ENCODE assay signal across 8 mouse cellular contexts in genomic region chr4:101648745-101649144, GRCm38 (mm10). TPM values are rescaled to one million over a fixed set of nuclear protein-coding genes. Genes with fewer than 3 reads are reported as not detected.
DNase-seq lines count a peak whose midpoint lies in the region; ATAC-seq and TF ChIP-seq lines count a peak whose summit lies in the region.

No protein-coding gene starts in this region.

- H3K4me2 ChIP-seq in kidney, embryonic 16.5 days (replicated peaks; ENCODE audit: low read depth, low read length): peak overlapping the region; percentile 74
- H3K4me2 ChIP-seq in intestine, postnatal 0 days (replicated peaks; ENCODE audit: low read depth): peak overlapping the region; percentile 57
- peak overlapping the region; percentile 70 for H3K4me2 ChIP-seq in myocyte (ENCODE audit: low read depth)

- peaks cover 23% of the 10 kb centered on the region for H3K4me1 ChIP-seq in kidney, embryonic 16.5 days (ENCODE audit: insufficient read depth, low read length)
- no peaks in the 10 kb centered on the region for H3K4me1 ChIP-seq in intestine, postnatal 0 days (replicated peaks; ENCODE audit: control insufficient read depth, insufficient read depth, low read length)
- no peaks in the 10 kb centered on the region for H3K4me1 ChIP-seq in cerebellum, adult 2 months (ENCODE audit: control insufficient read depth, insufficient read depth, low read length)

- peak overlapping the region; percentile 41 for H3ac ChIP-seq in myocyte (ENCODE audit: control insufficient read depth, insufficient read length)

- no peaks in the 10 kb centered on the region for H3K9me3 ChIP-seq in kidney, embryonic 16.5 days (ENCODE audit: low read length)
- no peaks in the 10 kb centered on the region for H3K9me3 ChIP-seq in intestine, postnatal 0 days (ENCODE audit: control insufficient read depth)

- no peaks in the 10 kb centered on the region for H3K27me3 ChIP-seq in kidney, embryonic 16.5 days (ENCODE audit: insufficient read depth, low read length)
- H3K27me3 ChIP-seq in intestine, postnatal 0 days (replicated peaks; ENCODE audit: control insufficient read depth, insufficient read depth, low read length): no peaks in the 10 kb centered on the region
- no peaks in the 10 kb centered on the region for H3K27me3 ChIP-seq in myocyte (ENCODE audit: control insufficient read depth, insufficient read depth, insufficient read length)
- H3K27me3 ChIP-seq in cerebellum, adult 2 months (ENCODE audit: control insufficient read depth, insufficient read depth, low read length): no peaks in the 10 kb centered on the region

- 46% methylated on average over 1 of the region's 1 CpGs for WGBS in kidney, embryonic 16.5 days
- 28% methylated on average over 1 of the region's 1 CpGs for WGBS in intestine, postnatal 0 days
- 88% methylated on average over 1 of the region's 1 CpGs for WGBS in cerebellum, adult 2 months

- peaks cover 26% of the 10 kb centered on the region for H3K79me2 ChIP-seq in myocyte (ENCODE audit: control insufficient read depth, insufficient read depth)

- no peak for ATAC-seq in kidney, embryonic 16.5 days (ENCODE audit: low FRiP score, low TSS enrichment)
- ATAC-seq in intestine, postnatal 0 days: peak; percentile 39

- peak overlapping the region; percentile 96 for H3K9ac ChIP-seq in kidney, embryonic 16.5 days (replicated peaks; ENCODE audit: low read length)
- no peak overlapping the region for H3K9ac ChIP-seq in intestine, postnatal 0 days (ENCODE audit: low read depth, low read length)

- TF ChIP-seq CTCF in intestine, postnatal 0 days (IDR thresholded peaks at IDR 0.05; ENCODE audit: low read depth): no peak
- TF ChIP-seq CTCF in cerebellum, adult 2 months (IDR thresholded peaks at IDR 0.05; ENCODE audit: borderline replicate concordance, insufficient read depth, low read depth, low read length): no peak

- no peaks in the 10 kb centered on the region for H3K36me3 ChIP-seq in kidney, embryonic 16.5 days (ENCODE audit: insufficient read depth, low read length)
- no peaks in the 10 kb centered on the region; the same call in 1 of the 2 replicates for H3K36me3 ChIP-seq in intestine, postnatal 0 days (ENCODE audit: control insufficient read depth, insufficient read depth)
- no peaks in the 10 kb centered on the region for H3K36me3 ChIP-seq in myocyte (ENCODE audit: control insufficient read depth, insufficient read depth)

- TF ChIP-seq POLR2A in myocyte (IDR thresholded peaks at IDR 0.05; ENCODE audit: insufficient read length, low read depth): no peak
- TF ChIP-seq POLR2A in cerebellum, adult 2 months (IDR thresholded peaks at IDR 0.05; ENCODE audit: borderline replicate concordance, insufficient read depth, low read length): no peak

- DNase-seq in kidney, postnatal 14 days: no peak
- peak; percentile 57 for DNase-seq in c-Kit-positive CD71-positive TER-119-negative erythroid progenitor cells, embryonic 14.5 days (ENCODE audit: low read depth)
- DNase-seq in spleen, postnatal 36 days (ENCODE audit: low spot score in 2 of 2): no peak
- DNase-seq in cerebellum, adult 2 months: no peak
- no peak for DNase-seq in right cerebral cortex, postnatal 4 days

- H3K27ac ChIP-seq in kidney, embryonic 16.5 days (ENCODE audit: low read length): peak overlapping the region; percentile 96
- H3K27ac ChIP-seq in intestine, postnatal 0 days (ENCODE audit: low read depth, low read length): peak overlapping the region; percentile 94
- H3K27ac ChIP-seq in cerebellum, adult 2 months (ENCODE audit: insufficient read depth, low read length): no peak overlapping the region

- H3K4me3 ChIP-seq in kidney, embryonic 16.5 days (ENCODE audit: low read length): peak overlapping the region; percentile 92
- peak overlapping the region; percentile 83; the same call in 1 of the 2 replicates for H3K4me3 ChIP-seq in intestine, postnatal 0 days (ENCODE audit: low read depth, low read length)
- peak overlapping the region; percentile 52 for H3K4me3 ChIP-seq in myocyte
- no peak overlapping the region for H3K4me3 ChIP-seq in cerebellum, adult 2 months (replicated peaks; ENCODE audit: insufficient read depth, low read depth, low read length)

TF ChIP-seq in myocyte, 11 proteins besides CTCF, POLR2A, EP300 and RAD21:
- TF ChIP-seq TCF3 (IDR thresholded peaks at IDR 0.05; ENCODE audit: insufficient read length, low read depth) (no peak), SRF (IDR thresholded peaks at IDR 0.05; ENCODE audit: control insufficient read depth, insufficient read length, low read depth) (no peak), E2F4 (IDR thresholded peaks at IDR 0.05; ENCODE audit: insufficient read depth) (no peak), POLR2AphosphoS2 (IDR thresholded peaks at IDR 0.05; ENCODE audit: insufficient read length, low read depth) (no peak), MAX (IDR thresholded peaks at IDR 0.05; ENCODE audit: low read depth) (no peak), TCF12 (IDR thresholded peaks at IDR 0.05; ENCODE audit: insufficient read depth, poor library complexity, severe bottlenecking) (no peak), MYOD1 (IDR thresholded peaks at IDR 0.05; ENCODE audit: control insufficient read depth in 1 of 3, insufficient read length in 2 of 3, low read depth in 2 of 3) (no peak), MYOG (IDR thresholded peaks at IDR 0.05; ENCODE audit: control insufficient read depth in 1 of 3, insufficient read depth in 1 of 3, insufficient read length in 2 of 3, low read depth in 2 of 3) (no peak), USF1 (IDR thresholded peaks at IDR 0.05; ENCODE audit: low read depth) (no peak), REST (IDR thresholded peaks at IDR 0.05; ENCODE audit: insufficient read depth, insufficient read length) (no peak), CEBPB (IDR thresholded peaks at IDR 0.05; ENCODE audit: insufficient read depth, poor library complexity, severe bottlenecking) (no peak)

RNA-seq across cellular contexts. Expression of gene Leprot, which starts 1.2 kb away (rescaled TPM):
- 98.6 and 104 TPM in 2 replicates for polyA plus RNA-seq in kidney, embryonic 16.5 days (2015; fragmentation: Nextera tagmentation; extraction: Ambion mirVana)
- 130 and 137 TPM in 2 replicates for polyA plus RNA-seq in intestine, postnatal 0 days (2015; fragmentation: Nextera tagmentation; extraction: Ambion mirVana)
- 43.1 TPM for polyA plus RNA-seq in myocyte (2012; fragmentation: generic; extraction: Trizol)
- polyA plus RNA-seq in cerebellum, adult 2 months (2012; rRNA removed): 30.7 and 33.3 TPM in 2 replicates
